17 mouse cellular contexts compared by ENCODE assay signal in the genomic region with DNA sequence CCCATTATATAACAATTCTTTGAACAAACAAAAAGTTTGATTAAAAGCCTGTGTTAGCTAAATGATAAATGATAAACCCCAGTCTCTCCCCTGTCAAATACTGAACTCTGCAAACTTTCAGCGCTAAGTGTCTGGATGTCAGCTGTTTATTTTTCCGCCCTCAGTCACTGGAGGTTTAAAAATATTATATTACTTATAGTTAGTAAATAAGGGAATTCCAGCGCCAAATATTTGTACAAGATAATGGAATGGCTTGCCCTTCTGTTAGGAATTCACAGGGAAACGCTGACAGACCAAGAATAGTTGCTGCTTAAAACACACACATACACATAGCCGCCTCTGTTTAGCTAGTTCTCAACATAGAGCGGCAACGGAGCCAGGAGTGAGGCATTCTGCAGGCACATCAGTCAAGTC. TPM values are rescaled to one million over a fixed set of nuclear protein-coding genes. Genes with fewer than 3 reads are reported as not detected.
DNase-seq lines count a peak whose midpoint lies in the region; ATAC-seq and TF ChIP-seq lines count a peak whose summit lies in the region.
"Had no signal": no experiment of that assay in that cellular context is flagged by ENCODE, and none has a peak within 500 bp of the region (broad histone marks: within the 10 kb centered on the region; RNA-seq: fewer than 3 reads in every experiment).

No protein-coding gene starts in this region.

- H3K4me3 ChIP-seq in heart, embryonic 16.5 days (ENCODE audit: low read length) = peak overlapping the region; percentile 33
- H3K4me3 ChIP-seq in liver, postnatal 0 days (ENCODE audit: low read depth, low read length) = no peak overlapping the region
- H3K4me3 ChIP-seq in liver, embryonic 12.5 days = no peak overlapping the region
- no peak overlapping the region for H3K4me3 ChIP-seq in intestine, embryonic 14.5 days (ENCODE audit: low read depth, low read length)
- 0 out of 2 replicates have a peak overlapping the region, but pooled peaks have one; percentile 15 for H3K4me3 ChIP-seq in intestine, postnatal 0 days (ENCODE audit: low read depth, low read length)
- H3K4me3 ChIP-seq: forebrain, embryonic 10.5 days; hindbrain, embryonic 13.5 days; liver, embryonic 15.5 days; megakaryocyte, embryonic 14.5 days; neural tube, embryonic 12.5 days had no signal

- no peak for DNase-seq in heart, adult 11 months
- DNase-seq in liver, postnatal 0 days = no peak
- DNase-seq in intestine, embryonic 14.5 days (ENCODE audit: low spot score) = no peak
- DNase-seq in thymus, postnatal 25 days = no peak
- DNase-seq: adrenal gland, adult 8-10 months; cerebellum, adult 11-12 months; gastrocnemius, postnatal 25 days; right cerebral cortex, postnatal 4 days had no signal

- TF ChIP-seq EP300 in liver, postnatal 0 days (IDR thresholded peaks at IDR 0.05; ENCODE audit: low read depth) = no peak

- WGBS in heart, embryonic 16.5 days = 17% methylated on average over 7 of the region's 7 CpGs
- 54% methylated on average over 7 of the region's 7 CpGs for WGBS in liver, postnatal 0 days (ENCODE audit: insufficient replicate concordance)
- 67% methylated on average over 7 of the region's 7 CpGs for WGBS in liver, embryonic 12.5 days (ENCODE audit: insufficient replicate concordance)
- 12% methylated on average over 7 of the region's 7 CpGs for WGBS in intestine, embryonic 14.5 days
- 27% methylated on average over 7 of the region's 7 CpGs for WGBS in intestine, postnatal 0 days

- no peaks in the 10 kb centered on the region for H3K27me3 ChIP-seq in heart, embryonic 16.5 days (ENCODE audit: control insufficient read depth, insufficient read depth, low read length)
- no peaks in the 10 kb centered on the region for H3K27me3 ChIP-seq in liver, postnatal 0 days (ENCODE audit: insufficient read depth, low read length)
- no peaks in the 10 kb centered on the region for H3K27me3 ChIP-seq in liver, embryonic 12.5 days (replicated peaks)
- no peaks in the 10 kb centered on the region for H3K27me3 ChIP-seq in intestine, embryonic 14.5 days (replicated peaks; ENCODE audit: control insufficient read depth, insufficient read depth, low read length)
- H3K27me3 ChIP-seq in intestine, postnatal 0 days (replicated peaks; ENCODE audit: control insufficient read depth, insufficient read depth, low read length) = no peaks in the 10 kb centered on the region
- H3K27me3 ChIP-seq: hindbrain, embryonic 13.5 days; liver, embryonic 15.5 days; megakaryocyte, embryonic 14.5 days; neural tube, embryonic 12.5 days had no signal

- peak overlapping the region; percentile 62 for H3K4me2 ChIP-seq in heart, embryonic 16.5 days (ENCODE audit: low read depth, low read length)
- H3K4me2 ChIP-seq in liver, postnatal 0 days (ENCODE audit: low read depth, low read length) = no peak overlapping the region
- H3K4me2 ChIP-seq in liver, embryonic 12.5 days = no peak overlapping the region
- peak overlapping the region; percentile 26 for H3K4me2 ChIP-seq in intestine, embryonic 14.5 days (ENCODE audit: low read length)
- peak overlapping the region; percentile 43 for H3K4me2 ChIP-seq in intestine, postnatal 0 days (replicated peaks; ENCODE audit: low read depth)
- H3K4me2 ChIP-seq: hindbrain, embryonic 13.5 days; liver, embryonic 15.5 days; neural tube, embryonic 12.5 days had no signal

- peak overlapping the region; percentile 86 for H3K27ac ChIP-seq in heart, embryonic 16.5 days (ENCODE audit: low read length)
- H3K27ac ChIP-seq in liver, postnatal 0 days (ENCODE audit: low read depth) = 0 out of 2 replicates have a peak overlapping the region, but pooled peaks have one; percentile 34
- H3K27ac ChIP-seq in liver, embryonic 12.5 days = no peak overlapping the region
- H3K27ac ChIP-seq in intestine, embryonic 14.5 days (ENCODE audit: low read depth) = peak overlapping the region; percentile 54
- H3K27ac ChIP-seq in intestine, postnatal 0 days (ENCODE audit: low read depth, low read length) = peak overlapping the region; percentile 21; the same call in 1 of the 2 replicates
- H3K27ac ChIP-seq: forebrain, embryonic 10.5 days; hindbrain, embryonic 13.5 days; liver, embryonic 15.5 days; neural tube, embryonic 12.5 days had no signal

- ATAC-seq in heart, embryonic 16.5 days (replicated peaks; ENCODE audit: extremely low read depth, insufficient read depth, low FRiP score) = peak; percentile 73
- no peak for ATAC-seq in liver, postnatal 0 days
- ATAC-seq in liver, embryonic 12.5 days = no peak
- peak; percentile 63; the same call in 1 of the 2 replicates for ATAC-seq in intestine, embryonic 14.5 days (replicated peaks; ENCODE audit: low FRiP score, low TSS enrichment, low read depth)
- ATAC-seq in intestine, postnatal 0 days = peak; percentile 64
- ATAC-seq: CD4-positive, CD25-positive, alpha-beta regulatory T cell, adult 4 months had no signal

- H3K36me3 ChIP-seq in heart, embryonic 16.5 days (ENCODE audit: control insufficient read depth, insufficient read depth) = no peaks in the 10 kb centered on the region
- no peaks in the 10 kb centered on the region for H3K36me3 ChIP-seq in liver, postnatal 0 days (replicated peaks; ENCODE audit: insufficient read depth, low read length)
- H3K36me3 ChIP-seq in liver, embryonic 12.5 days = no peaks in the 10 kb centered on the region
- peaks cover 7% of the 10 kb centered on the region; the same call in 1 of the 2 replicates for H3K36me3 ChIP-seq in intestine, embryonic 14.5 days (ENCODE audit: control insufficient read depth, insufficient read depth, low read length)
- no peaks in the 10 kb centered on the region for H3K36me3 ChIP-seq in intestine, postnatal 0 days (ENCODE audit: control insufficient read depth, insufficient read depth)
- H3K36me3 ChIP-seq: hindbrain, embryonic 13.5 days; liver, embryonic 15.5 days; neural tube, embryonic 12.5 days had no signal

- H3K9me3 ChIP-seq in heart, embryonic 16.5 days (replicated peaks; ENCODE audit: control insufficient read depth, low read length) = no peaks in the 10 kb centered on the region
- no peaks in the 10 kb centered on the region for H3K9me3 ChIP-seq in liver, postnatal 0 days (ENCODE audit: low read length)
- no peaks in the 10 kb centered on the region for H3K9me3 ChIP-seq in liver, embryonic 12.5 days (replicated peaks)
- no peaks in the 10 kb centered on the region for H3K9me3 ChIP-seq in intestine, embryonic 14.5 days (ENCODE audit: control insufficient read depth, low read length)
- no peaks in the 10 kb centered on the region for H3K9me3 ChIP-seq in intestine, postnatal 0 days (ENCODE audit: control insufficient read depth)
- H3K9me3 ChIP-seq: forebrain, embryonic 10.5 days; hindbrain, embryonic 13.5 days; liver, embryonic 15.5 days; megakaryocyte, embryonic 14.5 days; neural tube, embryonic 12.5 days had no signal

- H3K4me1 ChIP-seq in heart, embryonic 16.5 days (ENCODE audit: control insufficient read depth, insufficient read depth, low read length) = peaks cover 11% of the 10 kb centered on the region; the same call in 1 of the 2 replicates
- 0 out of 2 replicates have a peak, but pooled peaks cover 2% of the 10 kb centered on the region for H3K4me1 ChIP-seq in liver, postnatal 0 days (ENCODE audit: insufficient read depth)
- H3K4me1 ChIP-seq in liver, embryonic 12.5 days = 0 out of 2 replicates have a peak, but pooled peaks cover 8% of the 10 kb centered on the region
- H3K4me1 ChIP-seq in intestine, embryonic 14.5 days (replicated peaks; ENCODE audit: control insufficient read depth, insufficient read depth, low read length) = peaks cover 25% of the 10 kb centered on the region
- H3K4me1 ChIP-seq in intestine, postnatal 0 days (replicated peaks; ENCODE audit: control insufficient read depth, insufficient read depth, low read length) = no peaks in the 10 kb centered on the region
- H3K4me1 ChIP-seq: forebrain, embryonic 10.5 days; hindbrain, embryonic 13.5 days; megakaryocyte, embryonic 14.5 days; neural tube, embryonic 12.5 days had no signal

- TF ChIP-seq CTCF in liver, postnatal 0 days (IDR thresholded peaks at IDR 0.05; ENCODE audit: low read depth) = no peak
- TF ChIP-seq CTCF in intestine, postnatal 0 days (IDR thresholded peaks at IDR 0.05; ENCODE audit: low read depth) = no peak

- H3K9ac ChIP-seq in heart, embryonic 16.5 days (ENCODE audit: low read length) = peak overlapping the region; percentile 43; the same call in 1 of the 2 replicates
- H3K9ac ChIP-seq in liver, postnatal 0 days (replicated peaks) = no peak overlapping the region
- no peak overlapping the region for H3K9ac ChIP-seq in liver, embryonic 12.5 days
- no peak overlapping the region for H3K9ac ChIP-seq in intestine, embryonic 14.5 days (ENCODE audit: low read length)
- H3K9ac ChIP-seq in intestine, postnatal 0 days (ENCODE audit: low read depth, low read length) = no peak overlapping the region
- H3K9ac ChIP-seq: hindbrain, embryonic 13.5 days; liver, embryonic 15.5 days; neural tube, embryonic 12.5 days had no signal

RNA-seq across cellular contexts. Expression of gene Tspan12, which starts 29.6 kb away (rescaled TPM):
- 85.3 and 89.0 TPM in 2 replicates for polyA plus RNA-seq in heart, embryonic 16.5 days (2015; fragmentation: Nextera tagmentation; extraction: Ambion mirVana)
- polyA plus RNA-seq in liver, postnatal 0 days (2015; fragmentation: Nextera tagmentation; extraction: Ambion mirVana) = 117 and 133 TPM in 2 replicates
- 27.3 and 30.0 TPM in 2 replicates for polyA plus RNA-seq in liver, embryonic 12.5 days (2016; fragmentation: Nextera tagmentation; extraction: Ambion mirVana)
- polyA plus RNA-seq in intestine, embryonic 14.5 days (2014; fragmentation: Nextera tagmentation; extraction: Ambion mirVana) = 109 and 120 TPM in 2 replicates
- polyA plus RNA-seq in intestine, postnatal 0 days (2015; fragmentation: Nextera tagmentation; extraction: Ambion mirVana) = 38.8 and 43.7 TPM in 2 replicates
- polyA plus RNA-seq: CD4-positive, CD25-positive, alpha-beta regulatory T cell, adult 4 months had no signal

Comparison
In these comparisons a context has a peak if more than half of its experiments do, and no peak if none do; other contexts are left out.
1. H3K4me3 ChIP-seq: peak in heart, embryonic 16.5 days (single experiment) and intestine, postnatal 0 days (single experiment); none in liver, postnatal 0 days (single experiment), liver, embryonic 12.5 days (single experiment) and intestine, embryonic 14.5 days (single experiment).
2. ATAC-seq: peak in heart, embryonic 16.5 days (single experiment), intestine, embryonic 14.5 days (single experiment) and intestine, postnatal 0 days (single experiment); none in liver, postnatal 0 days (single experiment) and liver, embryonic 12.5 days (single experiment).
3. H3K4me2 ChIP-seq: peak in heart, embryonic 16.5 days (single experiment), intestine, embryonic 14.5 days (single experiment) and intestine, postnatal 0 days (single experiment); none in liver, postnatal 0 days (single experiment) and liver, embryonic 12.5 days (single experiment).